Mouse (Mus musculus): ENCODE results near the gene Rbm39.

- TF ChIP-seq CTCF (IDR thresholded peaks at IDR 0.05; ENCODE audit: low read depth, low read length) (no peak), POLR2A (IDR thresholded peaks at IDR 0.05; ENCODE audit: borderline replicate concordance, low read depth, low read length) (no peak)
These were observed 14.5 kb upstream of the Rbm39 start for GRCm38 (mm10) chr2:156194571-156194970.

Data from bone marrow macrophage, adult 2 months (primary cell).